Mouse (Mus musculus) adrenal gland, adult (tissue): ENCODE data around the gene Vrk2.
A peak's percentile ranks its signal among the peaks of the same experiment; 100 is the strongest.

ENCODE experiments used
- DNase-seq, 2 experiments: peaks; one replicate each; pipeline ENCODE4 v3.0.0; 2022 to 2023; ENCODE audit warnings: low spot score in 1 of 2; ENCODE audit not compliant: inconsistent age in 2 of 2

Gene Vrk2

DNA sequence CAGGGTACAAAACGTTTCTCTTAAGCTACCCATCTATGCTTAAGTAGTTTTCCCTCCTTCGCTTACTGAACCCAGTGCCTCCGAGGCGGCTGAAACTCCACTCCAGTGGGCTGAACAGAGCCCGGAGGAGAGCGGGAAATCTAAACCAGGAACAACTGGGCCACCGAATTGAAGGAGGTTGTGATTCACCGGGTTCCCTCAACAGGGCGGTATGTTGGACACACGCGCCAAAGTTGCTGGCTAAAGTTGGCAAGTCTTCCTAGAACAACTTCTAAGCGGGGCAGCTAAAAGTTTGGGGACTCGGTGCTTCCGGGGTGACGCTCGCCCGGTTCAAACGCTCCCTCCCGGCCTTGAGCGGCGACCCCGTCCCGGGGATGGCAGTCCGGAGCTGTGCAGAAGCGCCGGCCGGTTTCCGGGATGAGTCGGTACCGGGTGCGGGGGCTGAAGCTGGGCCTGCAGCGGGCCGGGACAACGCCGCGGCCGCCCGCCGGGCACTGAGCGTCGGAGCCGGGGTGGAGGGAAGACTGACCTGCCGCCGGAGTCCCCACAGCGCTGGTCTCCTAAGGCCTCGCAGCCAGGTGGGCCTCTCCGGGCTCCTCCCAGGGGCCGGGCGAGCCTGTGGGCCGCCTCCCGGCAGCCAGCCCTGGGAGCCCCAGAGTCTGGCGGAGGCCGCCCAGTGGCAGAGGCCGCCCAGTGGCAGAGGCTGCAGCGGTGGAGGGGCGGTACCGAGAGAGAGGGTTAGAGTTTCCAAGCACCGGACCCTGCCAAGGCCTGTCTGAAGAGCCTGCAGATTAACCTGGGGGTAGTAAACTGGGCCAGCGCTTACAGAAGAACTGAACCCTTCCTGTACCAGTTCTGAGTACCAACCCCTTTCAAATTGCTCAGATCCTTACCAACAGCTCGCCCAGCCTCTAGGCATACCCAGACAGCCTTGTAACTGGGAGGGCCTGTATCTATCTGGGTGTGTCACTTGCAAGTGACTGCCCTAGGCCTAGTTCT is at the start of gene Vrk2, which contains the start of gene Gm6899:
Gene Vrk2, minus strand, starts transcription at position 939 of the 999 bp plus-strand sequence.
Gene Gm6899, plus strand, starts transcription at position 181 of the 999 bp plus-strand sequence.
- DNase-seq = peak; percentile 88 to 96

DNA sequence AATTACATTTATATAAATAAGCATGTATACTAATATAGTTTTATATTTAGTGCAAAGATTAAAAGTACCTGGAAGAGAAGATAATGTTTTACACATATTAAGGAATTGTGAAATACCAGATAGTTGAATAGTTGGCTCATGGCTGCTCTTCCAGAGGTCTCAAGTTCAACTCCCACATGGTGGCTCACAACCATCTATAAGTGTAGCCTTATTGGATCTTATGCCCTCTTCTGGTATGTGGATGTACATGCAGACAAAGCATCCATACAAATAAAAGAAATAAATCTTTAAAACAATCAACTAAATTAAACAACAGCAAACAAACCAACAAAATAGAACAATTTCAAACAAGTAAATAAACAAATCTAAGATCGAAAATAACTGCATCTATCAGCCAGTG is 48.3 kb upstream of the Vrk2 start:
- no peak for DNase-seq

DNA sequence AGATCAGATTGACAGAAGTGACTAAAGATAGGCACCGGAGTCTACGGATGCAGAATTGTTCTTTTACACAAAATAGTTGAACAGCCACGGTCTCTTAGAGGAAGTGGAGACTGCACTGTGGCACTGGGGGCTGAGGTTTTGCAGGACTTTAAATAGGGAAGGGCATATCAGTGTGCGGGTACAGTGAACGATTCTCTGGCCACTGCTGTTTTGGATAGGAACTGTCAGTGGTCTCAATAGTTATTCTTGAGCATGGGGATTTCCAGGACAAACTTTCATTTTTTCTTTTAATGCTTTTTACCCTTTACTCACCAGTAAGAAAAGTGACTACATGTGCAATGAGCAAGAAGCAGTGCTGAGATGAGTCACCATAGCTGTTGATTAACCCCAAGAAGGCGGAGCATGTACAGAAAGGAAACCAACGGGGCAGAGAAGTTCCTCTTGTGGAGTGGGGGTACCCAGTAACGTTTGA is 46.6 kb upstream of the Vrk2 start:
- DNase-seq = peak in 1 of 2 experiments; percentile 25

DNA sequence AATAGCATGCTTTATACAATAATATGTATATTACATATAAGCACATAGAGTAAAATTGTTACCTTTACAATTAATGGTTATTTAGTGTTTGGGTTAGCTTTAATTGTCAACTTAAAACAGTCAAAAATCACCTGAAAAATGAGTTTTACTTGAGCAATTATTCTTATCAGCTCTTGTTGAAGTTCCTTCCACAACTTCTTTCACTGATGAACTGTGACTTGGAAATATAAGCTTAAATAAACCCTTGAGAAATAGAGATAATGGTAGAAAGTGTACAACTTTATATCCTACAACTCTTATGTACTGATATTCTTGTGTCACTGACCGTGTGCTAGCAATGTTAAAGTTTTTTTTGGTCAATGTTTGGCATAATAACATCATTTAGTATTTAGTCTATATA is 42.4 kb upstream of the Vrk2 start:
- DNase-seq = no peak

DNA sequence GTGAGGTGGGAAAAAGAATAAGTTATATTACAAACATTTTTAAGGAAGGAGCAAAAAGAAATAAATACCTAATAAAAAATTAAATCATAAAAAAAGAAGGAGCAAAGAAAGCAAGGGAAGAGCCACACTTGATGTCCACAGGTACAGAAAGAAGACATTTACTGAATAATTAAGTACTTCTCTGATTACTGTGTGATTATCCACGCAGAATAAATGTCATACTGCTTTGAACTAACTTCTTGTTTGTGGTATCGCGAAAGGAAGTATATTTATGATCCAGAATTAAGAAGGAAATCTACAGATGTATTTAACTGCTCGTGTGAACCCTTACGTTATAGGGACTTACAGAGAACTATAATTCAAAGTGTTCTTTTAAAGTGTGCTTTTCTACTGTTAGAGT is 28.9 kb upstream of the Vrk2 start:
- DNase-seq = no peak

DNA sequence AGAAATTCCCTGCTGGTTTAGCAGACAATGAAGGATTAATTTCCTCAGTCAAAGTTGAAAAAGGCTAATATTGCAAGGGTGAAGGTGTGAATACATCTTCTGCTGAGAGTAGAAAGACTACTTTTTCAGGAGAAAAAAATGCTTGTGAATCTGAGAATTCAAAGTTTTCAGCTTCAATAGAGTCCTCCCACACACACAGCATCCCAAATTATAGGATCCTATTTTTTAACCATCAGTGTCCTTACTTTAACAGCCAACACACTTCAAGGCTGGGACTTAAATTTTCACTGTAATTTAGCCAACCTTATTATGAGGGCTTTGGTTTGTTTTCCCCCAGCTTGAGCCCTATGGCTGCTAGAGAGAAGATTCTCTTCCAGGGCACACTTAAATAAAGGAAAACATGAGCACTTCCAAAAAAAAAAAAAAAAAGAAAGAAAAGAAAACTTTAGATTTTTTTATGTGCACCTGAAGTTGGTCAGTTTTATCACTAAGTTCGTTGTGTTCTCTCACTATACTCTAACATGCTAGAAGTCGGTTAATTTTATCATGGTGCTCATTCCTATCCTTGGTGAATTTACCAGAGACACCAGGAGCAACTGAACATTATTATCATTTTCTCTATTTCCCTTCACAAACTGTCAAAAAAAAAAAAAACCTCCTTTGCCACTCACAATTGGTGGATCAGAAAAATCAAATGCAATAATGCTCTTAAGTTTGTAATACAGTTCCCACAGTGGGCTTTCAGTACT is 24.9 kb upstream of the Vrk2 start:
- DNase-seq = no peak

DNA sequence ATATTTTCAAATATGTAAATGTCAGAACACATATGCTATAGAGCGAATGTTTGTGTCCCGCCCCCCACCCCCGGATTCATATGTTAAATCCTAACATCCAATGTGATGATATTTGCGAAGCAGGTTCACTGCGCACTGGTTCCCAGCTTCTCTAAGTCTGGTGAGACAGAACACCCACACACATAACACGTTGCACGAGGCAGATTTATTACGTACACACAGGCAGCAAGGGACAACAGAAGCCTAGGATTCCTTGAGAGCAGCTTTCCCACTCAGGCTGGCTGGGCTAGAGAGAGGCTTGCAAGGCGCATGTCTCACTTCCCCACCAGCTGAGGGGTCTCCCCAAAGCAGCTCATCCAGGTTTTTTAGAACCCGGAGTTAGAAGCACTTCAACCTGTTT is 15.0 kb upstream of the Vrk2 start:
- no peak for DNase-seq

DNA sequence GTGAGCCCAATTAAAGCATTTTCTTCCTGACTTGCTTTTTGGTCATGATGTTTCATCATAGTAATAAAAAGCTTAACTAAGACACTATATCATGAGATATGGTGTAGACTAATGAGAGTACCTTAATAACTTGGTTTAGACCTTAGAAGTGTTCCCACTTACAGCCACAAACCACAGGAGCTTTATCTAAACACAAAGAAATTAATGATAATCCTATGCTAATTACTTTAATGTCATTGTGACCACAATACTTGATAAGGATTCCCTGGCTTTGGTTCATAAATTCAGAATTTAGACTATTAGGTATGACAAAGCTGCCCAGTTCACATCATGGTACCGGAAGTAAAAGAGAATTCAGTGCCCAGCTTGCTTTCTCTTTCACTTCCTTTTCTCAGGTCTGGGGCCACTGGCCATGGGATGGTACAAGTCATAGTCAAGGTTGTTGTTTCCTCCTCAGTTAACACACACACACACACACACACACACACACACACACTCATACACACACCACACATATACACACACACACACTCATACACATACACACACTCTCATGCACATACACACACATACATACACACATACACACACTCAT is 10.4 kb upstream of the Vrk2 start:
- DNase-seq = no peak

DNA sequence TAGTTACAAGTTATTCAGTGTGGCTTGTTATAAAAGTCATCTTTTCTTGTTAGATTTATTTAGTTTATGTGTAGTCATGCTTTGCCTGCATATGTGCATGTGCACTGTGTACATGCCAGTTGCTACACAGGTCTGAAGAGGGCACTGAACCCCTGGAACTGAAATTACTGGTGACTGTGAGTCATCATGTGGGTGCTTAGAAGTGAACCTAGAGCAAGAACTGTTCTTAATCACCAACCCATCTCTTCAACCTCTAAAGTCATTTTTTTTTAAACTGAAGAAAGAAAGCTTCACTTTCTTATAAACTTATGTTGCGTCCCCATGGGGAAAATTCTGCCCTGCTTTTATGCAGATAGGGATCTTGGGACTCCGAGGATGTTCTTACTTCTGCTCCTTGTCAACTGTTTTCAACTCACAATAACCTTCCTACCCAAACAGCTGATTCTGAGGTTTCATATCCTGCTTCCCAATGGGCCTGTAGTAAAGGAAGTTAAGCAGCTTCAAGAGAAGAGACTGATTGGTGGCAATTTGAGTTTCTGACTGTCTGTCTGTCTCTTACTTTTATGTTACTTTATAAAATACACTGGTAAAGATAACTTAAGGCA is 7.9 kb upstream of the Vrk2 start:
- DNase-seq = no peak

DNA sequence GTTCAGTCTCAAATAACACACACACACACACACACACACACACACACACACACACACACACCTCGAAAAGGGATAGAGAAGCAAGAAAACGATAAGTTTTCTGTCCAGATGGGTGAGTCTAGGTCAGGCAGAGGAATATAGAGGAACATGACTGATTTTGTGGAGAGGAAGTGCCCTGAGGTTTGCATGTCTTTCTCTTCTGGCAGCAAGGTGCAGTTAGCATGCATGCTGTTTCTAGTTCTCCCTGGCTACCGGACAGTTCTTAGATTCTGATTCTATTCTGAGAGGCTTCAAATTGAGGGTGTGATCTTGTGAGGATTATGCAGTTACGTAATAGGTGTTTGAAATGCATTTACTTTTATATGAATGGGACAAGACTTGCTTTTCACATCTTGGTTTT is 6.9 kb upstream of the Vrk2 start:
- DNase-seq = no peak

DNA sequence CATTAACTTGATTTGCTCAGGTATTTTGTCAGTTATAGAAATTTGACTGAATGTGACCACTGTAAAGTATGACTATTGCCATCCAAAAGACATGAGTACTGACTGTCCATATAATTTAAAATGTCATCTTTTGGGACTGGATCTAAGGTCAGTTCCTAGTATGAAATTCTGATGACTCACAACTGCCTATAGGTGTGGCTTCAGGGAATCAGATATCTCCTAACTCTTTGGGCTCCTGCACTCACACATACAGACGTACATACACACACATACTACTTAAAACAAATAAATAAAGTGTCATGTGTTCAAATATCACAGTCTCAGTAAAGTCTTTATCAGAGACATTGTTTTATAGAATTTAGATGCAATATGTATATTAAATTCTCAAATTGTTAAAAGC is 5.1 kb upstream of the Vrk2 start:
- DNase-seq = no peak

DNA sequence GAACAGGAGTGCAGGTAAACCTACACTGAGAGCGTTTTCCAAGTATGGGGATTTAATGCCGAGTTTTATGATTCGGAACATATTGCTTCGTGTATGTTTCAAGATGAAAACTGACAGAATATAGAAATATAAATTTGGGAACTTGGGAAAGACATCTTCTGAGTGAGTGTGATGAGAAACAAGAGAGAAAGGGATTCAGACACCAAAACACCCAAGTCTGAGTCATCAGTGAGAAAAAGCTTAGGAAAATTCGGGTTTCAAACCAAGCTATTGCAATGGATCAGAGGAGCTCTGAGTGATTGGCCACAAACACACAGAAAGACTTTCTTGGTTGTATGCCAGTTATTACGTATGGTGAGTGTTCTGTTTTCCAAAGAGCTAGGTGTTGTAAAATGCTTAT is 4.0 kb upstream of the Vrk2 start:
- no peak for DNase-seq

DNA sequence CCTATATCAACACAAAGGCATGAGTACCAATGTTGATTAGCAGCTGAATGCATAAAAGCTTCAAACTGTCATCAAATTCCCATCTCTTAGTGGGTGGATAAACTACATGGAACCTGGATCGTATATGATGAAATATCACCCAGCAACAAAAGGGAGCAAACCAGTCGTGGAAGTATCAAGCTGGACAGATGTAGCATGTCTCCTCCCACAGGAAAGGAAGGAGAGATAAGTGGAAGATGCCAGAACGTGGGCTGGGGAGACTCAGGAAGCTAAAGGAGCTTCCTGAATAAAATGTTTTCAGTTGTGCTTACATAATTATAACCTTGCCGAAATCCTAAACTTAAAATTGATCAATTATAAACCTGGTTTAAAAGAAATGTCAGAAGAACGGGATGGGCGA is 3.3 kb upstream of the Vrk2 start:
- no peak for DNase-seq

DNA sequence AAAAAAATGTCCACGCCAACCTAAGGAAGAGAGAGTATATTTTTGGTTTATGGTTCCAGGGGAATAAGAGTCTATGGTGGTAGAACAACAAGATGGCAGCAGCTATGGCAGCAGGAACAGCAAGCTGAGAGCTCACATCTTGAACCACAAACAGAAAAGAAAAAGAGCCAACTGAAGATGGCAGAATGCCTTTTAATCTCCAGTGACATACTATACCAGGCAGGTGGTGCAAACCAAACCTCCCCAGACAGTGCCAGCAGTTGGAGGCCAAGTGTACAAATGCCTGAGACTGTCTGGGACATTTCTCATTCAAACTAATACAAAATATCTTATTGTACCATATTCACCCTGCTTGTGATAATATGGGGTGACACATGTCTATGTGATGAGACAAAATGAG is 2.4 kb upstream of the Vrk2 start:
- DNase-seq = no peak

DNA sequence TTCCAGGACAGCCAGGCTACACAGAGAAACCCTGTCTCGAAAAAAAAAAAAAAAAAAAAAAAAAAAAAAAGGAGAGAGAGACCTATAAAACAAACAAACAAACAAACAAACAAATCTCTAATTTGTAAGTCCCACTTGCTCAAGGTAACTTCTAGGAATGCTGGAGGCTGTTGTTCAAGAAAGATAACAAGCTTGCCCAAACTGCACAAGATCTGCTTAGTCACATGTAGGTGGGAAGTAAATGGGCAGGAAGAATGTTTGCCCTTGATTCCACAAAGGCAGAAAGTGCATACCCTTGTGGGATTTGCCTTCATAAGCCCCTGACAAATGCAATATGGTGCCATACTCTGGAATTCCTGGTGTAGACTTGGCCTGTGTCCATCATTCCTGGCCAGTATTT is 688 bp upstream of the Vrk2 start:
- DNase-seq = no peak

DNA sequence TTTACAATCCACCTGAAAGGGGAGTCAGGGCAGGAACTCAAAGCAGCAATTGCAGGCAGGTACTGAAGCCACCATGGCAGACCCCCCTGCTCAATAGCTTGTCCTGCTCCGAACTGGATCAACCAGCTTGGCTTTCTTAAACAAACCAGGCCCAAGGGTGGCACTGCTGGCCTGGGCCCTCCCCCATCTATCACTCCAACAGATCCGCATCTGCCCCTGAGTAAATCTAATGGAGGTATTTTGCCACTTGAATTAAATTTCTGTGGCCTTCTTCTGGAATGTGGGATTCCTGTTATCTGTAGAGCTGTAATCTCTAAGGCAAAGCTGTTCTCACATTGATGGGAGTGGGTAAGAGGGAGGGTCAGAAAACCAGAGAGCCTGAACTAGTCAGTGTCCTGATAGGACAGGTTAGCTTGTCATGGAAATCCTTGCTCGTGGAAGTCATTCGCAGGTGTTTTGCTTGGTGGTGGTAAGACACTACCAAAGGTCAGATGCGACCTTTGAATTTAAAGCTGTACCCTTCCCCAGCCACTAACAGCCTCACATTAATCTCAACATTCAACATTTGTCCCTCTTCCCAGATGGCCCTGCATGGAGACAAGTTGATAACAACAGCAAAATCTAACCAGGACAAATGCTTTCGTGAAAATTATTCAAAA is 1.3 kb downstream of the Vrk2 start:
- DNase-seq = peak in 1 of 2 experiments; percentile 5

DNA sequence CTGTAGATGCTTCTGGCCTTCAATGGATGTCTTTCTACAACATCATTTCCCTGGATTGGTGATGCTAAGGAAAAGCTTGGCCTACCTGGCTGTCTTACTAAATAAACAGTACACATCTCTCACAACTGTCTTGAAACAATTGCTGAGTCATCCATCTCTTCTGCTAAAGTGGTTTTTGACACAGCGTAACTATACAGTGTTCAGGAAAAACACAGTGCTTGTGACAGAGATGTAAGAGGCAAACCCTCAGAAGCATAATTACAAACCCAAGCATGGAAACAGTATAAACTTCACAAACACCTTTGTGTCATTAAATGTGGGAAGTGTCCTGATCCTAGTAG is 6.6 kb downstream of the Vrk2 start:
- no peak for DNase-seq

DNA sequence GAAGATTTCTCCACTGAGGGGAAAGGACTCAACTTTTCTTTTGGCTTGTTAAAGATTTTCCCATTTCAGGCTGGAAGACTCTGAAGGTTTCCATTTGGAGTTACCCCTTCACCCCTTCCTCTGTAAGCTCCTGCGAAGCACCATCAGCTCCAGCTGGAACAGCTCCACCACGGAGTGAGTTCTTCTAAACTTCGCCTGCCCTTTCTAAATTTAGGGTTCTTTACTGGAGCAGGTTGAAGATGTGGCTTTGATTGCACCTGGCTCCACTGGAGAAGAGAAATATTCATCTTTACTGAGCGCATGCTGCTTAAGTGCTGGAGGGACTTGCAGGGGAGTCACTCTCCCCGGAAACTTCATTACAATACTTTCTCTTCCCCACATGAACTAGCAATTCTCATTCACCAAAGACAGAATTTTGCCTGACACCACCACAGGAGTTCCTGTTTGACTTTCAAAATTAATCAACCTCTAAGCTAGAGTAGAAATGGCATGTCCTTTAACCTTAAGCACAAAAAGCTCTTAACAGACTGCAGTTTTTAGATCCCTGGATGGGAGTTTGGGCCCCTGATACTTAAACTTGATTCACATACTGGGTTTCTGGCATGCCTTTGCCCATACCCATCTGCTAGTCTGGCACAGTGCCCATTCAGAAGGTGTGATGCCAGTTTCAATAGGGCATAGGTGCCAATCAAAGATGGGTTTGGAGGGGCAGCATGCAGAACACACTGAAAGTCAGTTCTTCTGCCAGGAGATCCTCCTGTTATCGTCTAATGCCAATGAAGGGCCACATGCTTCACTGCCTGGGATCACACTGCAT is 7.2 kb downstream of the Vrk2 start:
- DNase-seq = peak in 1 of 2 experiments; percentile 28

DNA sequence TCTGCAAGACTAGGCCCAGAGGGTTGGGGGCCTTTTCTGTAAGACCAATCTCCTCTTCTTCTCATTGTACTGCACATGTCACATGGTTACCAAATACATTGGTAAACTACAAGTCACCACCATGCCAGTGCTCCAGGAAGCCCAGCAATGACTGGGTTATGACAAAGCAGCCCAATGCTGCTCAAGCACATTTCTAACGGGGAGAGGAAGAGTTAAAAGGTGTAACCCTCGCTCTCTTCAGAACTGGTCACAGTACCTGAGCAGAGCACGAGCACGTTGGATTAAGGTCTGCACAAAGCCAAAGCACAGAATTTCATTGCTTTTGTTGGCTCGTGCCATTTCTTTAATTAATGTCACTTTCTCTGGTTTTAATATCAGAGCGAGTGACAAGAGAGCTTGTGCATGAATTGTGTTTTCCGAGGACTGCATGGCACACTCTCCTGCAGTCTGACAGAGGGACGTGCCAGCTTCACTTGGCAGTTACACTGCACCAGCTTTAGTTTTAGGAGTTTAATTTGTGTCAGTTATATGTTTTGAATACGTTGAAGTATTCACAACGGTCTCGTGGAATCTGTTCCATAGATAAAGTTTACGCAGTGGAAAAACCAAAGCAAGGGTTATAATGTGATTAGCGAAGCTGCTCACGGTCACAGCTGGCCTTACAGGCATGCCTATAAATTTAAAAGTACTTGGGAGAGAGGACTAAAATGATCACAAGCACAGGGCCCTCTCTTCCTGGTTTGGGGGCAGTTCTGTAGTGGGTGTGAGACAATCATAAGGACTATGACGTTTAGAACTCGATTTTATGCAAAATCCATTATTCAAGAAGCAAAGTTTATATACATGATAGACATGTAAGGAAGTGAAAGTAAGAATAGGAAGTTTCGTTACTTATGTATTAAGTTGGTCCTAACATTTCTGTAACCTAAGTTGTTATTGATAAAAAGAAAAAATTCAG is 8.1 kb downstream of the Vrk2 start:
- DNase-seq = no peak
